Mouse (Mus musculus) stomach, embryonic 15.5 days (tissue): ENCODE data around the gene Gtpbp2. TPM values are rescaled to one million over a fixed set of nuclear protein-coding genes. Genes with fewer than 3 reads are reported as not detected.

ENCODE experiments used
- ATAC-seq: fragments of 200-750 bp; cut with Nextera tagmentation; 2 replicates; pipeline ENCODE4 v1.8.0; 2017; ENCODE audit warnings: low read depth, moderate number of reproducible peaks, moderate TSS enrichment; ENCODE audit not compliant: insufficient read depth, low FRiP score
- H3K27ac ChIP-seq: fragments of 300-500 bp; sonication (generic); 2 replicates; pipeline ENCODE4 v1.5.1; 2015; ENCODE audit warnings: mild to moderate bottlenecking, inconsistent platforms
- H3K27me3 ChIP-seq: fragments of 300-500 bp; sonication (generic); replicated peaks from 2 replicates; pipeline ENCODE4 v1.6.1; 2015; ENCODE audit warnings: inconsistent platforms
- H3K36me3 ChIP-seq: fragments of 300-500 bp; sonication (generic); 2 replicates; pipeline ENCODE4 v1.6.1; 2015; ENCODE audit warnings: inconsistent platforms
- H3K4me1 ChIP-seq: fragments of 300-500 bp; sonication (generic); 2 replicates; pipeline ENCODE4 v1.6.1; 2015; ENCODE audit warnings: inconsistent platforms
- H3K4me2 ChIP-seq: fragments of 300-500 bp; sonication (generic); 2 replicates; pipeline ENCODE4 v1.6.1; 2015; ENCODE audit warnings: mild to moderate bottlenecking, inconsistent platforms
- H3K4me3 ChIP-seq: fragments of 300-500 bp; sonication (generic); replicated peaks from 2 replicates; pipeline ENCODE4 v1.5.1; 2015; ENCODE audit warnings: inconsistent platforms
- H3K9ac ChIP-seq: fragments of 300-500 bp; sonication (generic); 2 replicates; pipeline ENCODE4 v1.6.1; 2015; ENCODE audit warnings: inconsistent platforms
- H3K9me3 ChIP-seq: fragments of 300-500 bp; sonication (generic); 2 replicates; pipeline ENCODE4 v1.6.1; 2016; ENCODE audit warnings: inconsistent platforms
- WGBS: fragments of 180-500 bp; shearing (Covaris S2); methylation state at CpG from one replicate; pipeline ENCODE4 v1.1.7; 2015; 5-methylcytosine and 5-hydroxymethylcytosine counted together
- polyA plus RNA-seq: library from polyadenylated mRNA; unstranded; fragments of >200 nt; fragmentation: Nextera tagmentation; extraction: Ambion mirVana; gene quantifications from 2 replicates; pipeline ENCODE4 v1.2.1, GENCODE M21; 2015

The Gtpbp2 gene
- 34.7 and 35.8 TPM in 2 replicates for polyA plus RNA-seq

- Histone ChIP-seq H3K36me3 (peaks cover 18% of the 10 kb centered on the region), H3K9ac (peak within 1 kb of the TSS; percentile 73), H3K4me3 (peak within 1 kb of the TSS; percentile 75), H3K27ac (peak within 1 kb of the TSS; percentile 93), H3K27me3 (no peaks in the 10 kb centered on the region), H3K4me1 (peaks cover 21% of the 10 kb centered on the region), H3K9me3 (no peaks in the 10 kb centered on the region), H3K4me2 (peak within 1 kb of the TSS; percentile 86)
- 0% methylated on average over 23 of the region's 23 CpGs for WGBS
- ATAC-seq: peak; percentile 91
Observed at GRCm38 (mm10) chr17:46160686-46161085, at the start of gene Gtpbp2. Gtpbp2 (plus strand) TSS chr17:46161032.

GRCm38 (mm10) chr17:46115489-46115888 is 45.3 kb upstream of the Gtpbp2 start:
- H3K9ac ChIP-seq: no peak overlapping the region
- peaks cover 14% of the 10 kb centered on the region for H3K36me3 ChIP-seq
- no peak for ATAC-seq
- H3K4me2 ChIP-seq: no peak overlapping the region
- no peak overlapping the region for H3K4me3 ChIP-seq
- 22% methylated on average over 2 of the region's 2 CpGs for WGBS
- H3K27me3 ChIP-seq: no peaks in the 10 kb centered on the region
- peaks cover 15% of the 10 kb centered on the region; the same call in 1 of the 2 replicates for H3K4me1 ChIP-seq
- no peaks in the 10 kb centered on the region for H3K9me3 ChIP-seq
- H3K27ac ChIP-seq: no peak overlapping the region; the same call in 1 of the 2 replicates

GRCm38 (mm10) chr17:46116138-46116537 is 44.7 kb upstream of the Gtpbp2 start:
- H3K4me2 ChIP-seq: no peak overlapping the region
- H3K9me3 ChIP-seq: no peaks in the 10 kb centered on the region
- H3K4me1 ChIP-seq: peaks cover 15% of the 10 kb centered on the region; the same call in 1 of the 2 replicates
- 67% methylated on average over 11 of the region's 11 CpGs for WGBS
- H3K9ac ChIP-seq: no peak overlapping the region
- no peak overlapping the region for H3K4me3 ChIP-seq
- peak overlapping the region; percentile 17; the same call in 1 of the 2 replicates for H3K27ac ChIP-seq
- H3K27me3 ChIP-seq: no peaks in the 10 kb centered on the region
- no peak for ATAC-seq
- peaks cover 14% of the 10 kb centered on the region for H3K36me3 ChIP-seq

GRCm38 (mm10) chr17:46116881-46117280 is 44.0 kb upstream of the Gtpbp2 start:
- Histone ChIP-seq H3K27ac (no peak overlapping the region), H3K4me1 (0 out of 2 replicates have a peak, but pooled peaks cover 10% of the 10 kb centered on the region), H3K27me3 (no peaks in the 10 kb centered on the region), H3K36me3 (peaks cover 14% of the 10 kb centered on the region), H3K4me3 (no peak overlapping the region), H3K9me3 (no peaks in the 10 kb centered on the region), H3K9ac (no peak overlapping the region), H3K4me2 (no peak overlapping the region)
- 75% methylated on average over 3 of the region's 3 CpGs for WGBS
- ATAC-seq: no peak

- H3K9ac ChIP-seq: no peak overlapping the region
- no peaks in the 10 kb centered on the region for H3K9me3 ChIP-seq
- no peaks in the 10 kb centered on the region for H3K27me3 ChIP-seq
- no peak overlapping the region for H3K4me2 ChIP-seq
- no peak for ATAC-seq
- H3K4me3 ChIP-seq: no peak overlapping the region
- peaks cover 23% of the 10 kb centered on the region for H3K36me3 ChIP-seq
- H3K4me1 ChIP-seq: 0 out of 2 replicates have a peak, but pooled peaks cover 10% of the 10 kb centered on the region
- 75% methylated on average over 13 of the region's 13 CpGs for WGBS
- H3K27ac ChIP-seq: no peak overlapping the region
Observed at GRCm38 (mm10) chr17:46117623-46118422, 43.0 kb upstream of the Gtpbp2 start.

- peaks cover 29% of the 10 kb centered on the region for H3K36me3 ChIP-seq
- no peak overlapping the region for H3K27ac ChIP-seq
- no peak overlapping the region for H3K9ac ChIP-seq
- H3K27me3 ChIP-seq: no peaks in the 10 kb centered on the region
- H3K4me1 ChIP-seq: 0 out of 2 replicates have a peak, but pooled peaks cover 10% of the 10 kb centered on the region
- H3K4me2 ChIP-seq: no peak overlapping the region
- WGBS: 53% methylated on average over 4 of the region's 4 CpGs
- no peak overlapping the region for H3K4me3 ChIP-seq
- ATAC-seq: no peak
- no peaks in the 10 kb centered on the region for H3K9me3 ChIP-seq
Observed at GRCm38 (mm10) chr17:46118423-46118850, 42.4 kb upstream of the Gtpbp2 start.

- Histone ChIP-seq H3K27ac (no peak overlapping the region), H3K36me3 (peaks cover 41% of the 10 kb centered on the region), H3K27me3 (no peaks in the 10 kb centered on the region), H3K9me3 (no peaks in the 10 kb centered on the region), H3K9ac (no peak overlapping the region), H3K4me1 (0 out of 2 replicates have a peak, but pooled peaks cover 10% of the 10 kb centered on the region), H3K4me2 (no peak overlapping the region), H3K4me3 (no peak overlapping the region)
- ATAC-seq: no peak
- WGBS: 93% methylated on average over 10 of the region's 10 CpGs
Observed at GRCm38 (mm10) chr17:46119641-46120040, 41.2 kb upstream of the Gtpbp2 start.

- H3K9me3 ChIP-seq: no peaks in the 10 kb centered on the region
- 95% methylated on average over 4 of the region's 4 CpGs for WGBS
- peaks cover 71% of the 10 kb centered on the region for H3K36me3 ChIP-seq
Observed at GRCm38 (mm10) chr17:46122791-46123190, 38.0 kb upstream of the Gtpbp2 start.

GRCm38 (mm10) chr17:46123285-46123684 is 37.5 kb upstream of the Gtpbp2 start:
- WGBS: 94% methylated on average over 4 of the region's 4 CpGs
- ATAC-seq: no peak
- H3K4me1 ChIP-seq: 0 out of 2 replicates have a peak, but pooled peaks cover 2% of the 10 kb centered on the region
- no peak overlapping the region for H3K4me2 ChIP-seq
- H3K9ac ChIP-seq: no peak overlapping the region
- H3K27ac ChIP-seq: no peak overlapping the region
- H3K9me3 ChIP-seq: no peaks in the 10 kb centered on the region
- H3K4me3 ChIP-seq: no peak overlapping the region
- H3K36me3 ChIP-seq: peaks cover 71% of the 10 kb centered on the region
- no peaks in the 10 kb centered on the region for H3K27me3 ChIP-seq

More at GRCm38 (mm10) chr17:46122791-46123190, 38.0 kb upstream of the Gtpbp2 start:
- Histone ChIP-seq H3K27ac (no peak overlapping the region), H3K9ac (no peak overlapping the region), H3K4me1 (0 out of 2 replicates have a peak, but pooled peaks cover 2% of the 10 kb centered on the region), H3K4me3 (no peak overlapping the region), H3K27me3 (no peaks in the 10 kb centered on the region), H3K4me2 (no peak overlapping the region)
- ATAC-seq: no peak

- ATAC-seq: no peak
- Histone ChIP-seq H3K9ac (no peak overlapping the region), H3K4me2 (no peak overlapping the region), H3K4me1 (no peaks in the 10 kb centered on the region), H3K36me3 (peaks cover 78% of the 10 kb centered on the region), H3K4me3 (no peak overlapping the region), H3K27ac (no peak overlapping the region), H3K27me3 (no peaks in the 10 kb centered on the region), H3K9me3 (no peaks in the 10 kb centered on the region)
- WGBS: 87% methylated on average over 12 of the region's 12 CpGs
Observed at GRCm38 (mm10) chr17:46123953-46124700, 36.7 kb upstream of the Gtpbp2 start.

- 47% methylated on average over 6 of the region's 6 CpGs for WGBS
- no peak overlapping the region for H3K4me2 ChIP-seq
- no peaks in the 10 kb centered on the region for H3K9me3 ChIP-seq
- no peak for ATAC-seq
- H3K36me3 ChIP-seq: peaks cover 71% of the 10 kb centered on the region
- no peaks in the 10 kb centered on the region for H3K4me1 ChIP-seq
- H3K27ac ChIP-seq: no peak overlapping the region
- no peaks in the 10 kb centered on the region for H3K27me3 ChIP-seq
- no peak overlapping the region for H3K9ac ChIP-seq
- H3K4me3 ChIP-seq: no peak overlapping the region
Observed at GRCm38 (mm10) chr17:46126608-46127007, 34.2 kb upstream of the Gtpbp2 start.
